Mouse (Mus musculus) spleen, postnatal 10 days (tissue): ENCODE measurements at regions not wholly inside any gene's neighbourhood (a gene's known extent, or its start where the extent isn't known, plus 50 kb on each side); places are given as distances from the start of the nearest gene placed in this dataset.

Experiments
- DNase-seq, 2 experiments: peaks; one replicate each; pipeline ENCODE4 v3.0.0; 2021 to 2022; ENCODE audit warnings: low spot score in 2 of 2

GRCm38 (mm10) chr12:26143411-26143810 is 271.6 kb downstream of the Rnf144a start:
- DNase-seq: no peak

- no peak for DNase-seq
Measured at GRCm38 (mm10) chr12:26130811-26131210, 284.2 kb downstream of the Rnf144a start.

- no peak for DNase-seq
Measured at GRCm38 (mm10) chr12:26130011-26130410, 285.0 kb downstream of the Rnf144a start.

- no peak for DNase-seq
Measured at GRCm38 (mm10) chr12:26129511-26129910, 285.5 kb downstream of the Rnf144a start.

- DNase-seq: no peak
Measured at GRCm38 (mm10) chr12:26128851-26129250, 286.2 kb downstream of the Rnf144a start.

GRCm38 (mm10) chr12:26126260-26126659 is 288.8 kb downstream of the Rnf144a start:
- no peak for DNase-seq

- DNase-seq: no peak
Measured at GRCm38 (mm10) chr12:26124211-26124610, 290.8 kb downstream of the Rnf144a start.

- DNase-seq: no peak
Measured at GRCm38 (mm10) chr12:26115339-26115912, 299.6 kb downstream of the Rnf144a start.

GRCm38 (mm10) chr12:26112166-26113019 is 302.7 kb downstream of the Rnf144a start:
- DNase-seq: peak in 1 of 2 experiments; percentile 19

GRCm38 (mm10) chr12:26109866-26110265 is 305.2 kb downstream of the Rnf144a start:
- DNase-seq: no peak

GRCm38 (mm10) chr12:26104372-26104771 is 310.7 kb downstream of the Rnf144a start:
- DNase-seq: no peak

- no peak for DNase-seq
Measured at GRCm38 (mm10) chr12:26102384-26102783, 312.7 kb downstream of the Rnf144a start.

GRCm38 (mm10) chr12:26100140-26100539 is 314.9 kb downstream of the Rnf144a start:
- DNase-seq: no peak

GRCm38 (mm10) chr12:26099176-26099575 is 315.9 kb downstream of the Rnf144a start:
- DNase-seq: no peak

- no peak for DNase-seq
Measured at GRCm38 (mm10) chr12:26092311-26092710, 322.7 kb downstream of the Rnf144a start.

- no peak for DNase-seq
Measured at GRCm38 (mm10) chr12:26091865-26092264, 323.2 kb downstream of the Rnf144a start.

GRCm38 (mm10) chr12:26088389-26088788 is 326.7 kb downstream of the Rnf144a start:
- DNase-seq: no peak

- DNase-seq: no peak
Measured at GRCm38 (mm10) chr12:26086923-26087322, 328.1 kb downstream of the Rnf144a start.

- DNase-seq: no peak
Measured at GRCm38 (mm10) chr12:26086414-26086813, 328.6 kb downstream of the Rnf144a start.

- no peak for DNase-seq
Measured at GRCm38 (mm10) chr12:26079061-26079625, 335.9 kb downstream of the Rnf144a start.

GRCm38 (mm10) chr12:26075638-26076254 is 339.3 kb downstream of the Rnf144a start:
- DNase-seq: no peak

- DNase-seq: no peak
Measured at GRCm38 (mm10) chr12:26072180-26072579, 342.9 kb downstream of the Rnf144a start.
